Mouse (Mus musculus) cerebellum, adult 8-10 months (tissue): ENCODE data around the gene Iqcb1.
A peak's percentile ranks its signal among the peaks of the same experiment; 100 is the strongest.
"Not testable (repeated sequence)": the region's sequence is repeated elsewhere in the genome, so short reads cannot be mapped to it uniquely, and the experiment has no call there.

ENCODE experiments used
- DNase-seq: peaks from one replicate; pipeline ENCODE4 v3.0.0; 2022

The Iqcb1 gene

GRCm38 (mm10) chr16:36828054-36828786 lies at the start of gene Iqcb1:
TSS of gene Iqcb1 (plus strand) at chr16:36828385.
- peak; percentile 77 for DNase-seq

- DNase-seq = no peak
These were observed 44.0 kb upstream of the Iqcb1 start for GRCm38 (mm10) chr16:36784146-36784545.

- DNase-seq = no peak
These were observed 43.4 kb upstream of the Iqcb1 start, which contains the start of gene Slc15a2 for GRCm38 (mm10) chr16:36784594-36785313. TSS of gene Slc15a2 (minus strand) at chr16:36784962.

GRCm38 (mm10) chr16:36786466-36786865 lies 41.7 kb upstream of the Iqcb1 start:
- DNase-seq = no peak

- DNase-seq = no peak
These were observed 38.0 kb upstream of the Iqcb1 start for GRCm38 (mm10) chr16:36790166-36790565.

- DNase-seq = no peak
These were observed 33.2 kb upstream of the Iqcb1 start for GRCm38 (mm10) chr16:36794976-36795375.

- DNase-seq = no peak
These were observed 29.9 kb upstream of the Iqcb1 start for GRCm38 (mm10) chr16:36798334-36798733.

GRCm38 (mm10) chr16:36802361-36802760 lies 25.8 kb upstream of the Iqcb1 start:
- DNase-seq = no peak

- DNase-seq = no peak
These were observed 19.6 kb upstream of the Iqcb1 start for GRCm38 (mm10) chr16:36808616-36809015.

- DNase-seq = no peak
These were observed 14.5 kb upstream of the Iqcb1 start for GRCm38 (mm10) chr16:36813680-36814079.

- DNase-seq = no peak
These were observed 11.3 kb upstream of the Iqcb1 start for GRCm38 (mm10) chr16:36816916-36817315.

GRCm38 (mm10) chr16:36817321-36817926 lies 10.8 kb upstream of the Iqcb1 start:
- peak; percentile 49 for DNase-seq

- DNase-seq = no peak
These were observed 8.2 kb upstream of the Iqcb1 start for GRCm38 (mm10) chr16:36820016-36820415.

- no peak for DNase-seq
These were observed 7.4 kb upstream of the Iqcb1 start for GRCm38 (mm10) chr16:36820747-36821146.

GRCm38 (mm10) chr16:36821474-36821873 lies 6.7 kb upstream of the Iqcb1 start:
- no peak for DNase-seq

- no peak for DNase-seq
These were observed 553 bp upstream of the Iqcb1 start for GRCm38 (mm10) chr16:36827611-36828053.

GRCm38 (mm10) chr16:36828820-36829219 lies 635 bp downstream of the Iqcb1 start:
- peak; percentile 11 for DNase-seq

- not testable (repeated sequence) for DNase-seq
These were observed 18.7 kb downstream of the Iqcb1 start for GRCm38 (mm10) chr16:36846894-36847293.

GRCm38 (mm10) chr16:36851202-36851601 lies 23.0 kb downstream of the Iqcb1 start:
- DNase-seq = no peak

- DNase-seq = no peak
These were observed 35.4 kb downstream of the Iqcb1 start for GRCm38 (mm10) chr16:36863585-36863984.

GRCm38 (mm10) chr16:36869442-36869841 lies 41.3 kb downstream of the Iqcb1 start:
- DNase-seq = no peak

- DNase-seq = peak; percentile 94
These were observed 46.5 kb downstream of the Iqcb1 start, which contains the start of the genes Eaf2 and Golgb1 for GRCm38 (mm10) chr16:36874583-36875275. TSS of gene Eaf2 (minus strand) at chr16:36875003. TSS of gene Golgb1 (plus strand) at chr16:36875140.
